Mouse (Mus musculus) ES-Bruce4 (cell line): ENCODE data around the gene Bcl2l12. TPM values are rescaled to one million over a fixed set of nuclear protein-coding genes. Genes with fewer than 3 reads are reported as not detected.

Source experiments
- H3K27ac ChIP-seq: 2 replicates; pipeline ENCODE4 v1.5.1; 2012; ENCODE audit warnings: low read length, inconsistent platforms; ENCODE audit not compliant: insufficient read depth
- H3K27me3 ChIP-seq: 2 replicates; pipeline ENCODE4 v1.6.1; 2012; ENCODE audit warnings: mild to moderate bottlenecking, low read length, inconsistent platforms; ENCODE audit not compliant: control insufficient read depth, poor library complexity, insufficient read depth, severe bottlenecking
- H3K36me3 ChIP-seq: 2 replicates; pipeline ENCODE4 v1.6.1; 2012; ENCODE audit warnings: inconsistent platforms, mild to moderate bottlenecking, low read length, moderate library complexity; ENCODE audit not compliant: control insufficient read depth, poor library complexity, insufficient read depth, severe bottlenecking
- H3K4me1 ChIP-seq: one replicate; pipeline ENCODE4 v1.8.1; 2011; ENCODE audit warnings: low read length; ENCODE audit not compliant: control insufficient read depth, insufficient read depth
- H3K4me3 ChIP-seq: 2 replicates; pipeline ENCODE4 v1.5.1; 2011; ENCODE audit warnings: low read depth, mild to moderate bottlenecking, low read length
- H3K9ac ChIP-seq: 2 replicates; pipeline ENCODE4 v1.6.1; 2012; ENCODE audit warnings: low read depth, mild to moderate bottlenecking, inconsistent platforms; ENCODE audit not compliant: poor library complexity, severe bottlenecking
- H3K9me3 ChIP-seq: replicated peaks from 2 replicates; pipeline ENCODE4 v1.6.1; 2012; ENCODE audit warnings: mild to moderate bottlenecking, low read length, inconsistent platforms; ENCODE audit not compliant: control insufficient read depth, poor library complexity, insufficient read depth, severe bottlenecking
- CTCF ChIP-seq: IDR thresholded peaks from one replicate; pipeline ENCODE4 v1.8.1; 2011; ENCODE audit warnings: low read depth, low read length
- EP300 ChIP-seq: IDR thresholded peaks from 2 replicates; pipeline ENCODE4 v1.6.1; 2011; ENCODE audit warnings: low read depth, low read length; ENCODE audit not compliant: insufficient read depth
- POLR2A ChIP-seq: IDR thresholded peaks from one replicate; pipeline ENCODE4 v1.8.1; 2011; ENCODE audit warnings: low read length; ENCODE audit not compliant: insufficient read depth
- polyA plus RNA-seq: library from polyadenylated mRNA; stranded (reverse); fragments of >200 nt; gene quantifications from 2 replicates; pipeline ENCODE4 v1.2.4, GENCODE M21; 2011; ENCODE audit warnings: low read depth; ENCODE audit not compliant: missing spikeins, insufficient read depth, insufficient read length

Bcl2l12 gene
- polyA plus RNA-seq, 1 experiment: 41.9 TPM

GRCm38 (mm10) chr7:45000539-45001114, 2.1 kb upstream of the Bcl2l12 start:
- no peaks in the 10 kb centered on the region for H3K4me1 ChIP-seq
- H3K9ac ChIP-seq: no peak overlapping the region
- TF ChIP-seq POLR2A: no peak
- no peak for TF ChIP-seq CTCF
- no peak for TF ChIP-seq EP300
- H3K27ac ChIP-seq: no peak overlapping the region
- no peak overlapping the region for H3K4me3 ChIP-seq
- peaks cover 19% of the 10 kb centered on the region for H3K36me3 ChIP-seq
- no peaks in the 10 kb centered on the region for H3K9me3 ChIP-seq
- H3K27me3 ChIP-seq: no peaks in the 10 kb centered on the region

DNA sequence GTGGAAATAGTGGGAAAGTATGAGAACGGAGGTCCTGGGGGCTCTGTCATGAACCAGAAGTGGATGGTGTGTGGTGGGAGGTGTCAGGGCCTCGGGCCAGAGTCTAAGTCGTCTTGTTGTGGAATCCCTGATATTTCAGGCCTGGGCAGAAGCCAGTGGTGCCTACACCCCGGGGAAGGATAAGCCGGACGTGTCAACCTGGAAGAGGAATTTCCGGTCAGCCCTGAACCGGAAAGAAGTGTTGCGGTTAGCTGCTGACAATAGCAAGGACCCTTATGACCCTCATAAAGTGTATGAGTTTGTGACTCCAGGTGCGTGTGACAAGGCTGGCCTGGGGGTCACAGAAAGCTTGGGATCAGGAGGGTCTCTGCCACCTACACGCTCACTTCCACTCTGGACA, 1.2 kb upstream of the Bcl2l12 start:
- Histone ChIP-seq H3K9ac (no peak overlapping the region), H3K36me3 (peaks cover 21% of the 10 kb centered on the region), H3K9me3 (no peaks in the 10 kb centered on the region), H3K4me1 (no peaks in the 10 kb centered on the region), H3K27me3 (no peaks in the 10 kb centered on the region), H3K4me3 (no peak overlapping the region), H3K27ac (no peak overlapping the region)
- TF ChIP-seq EP300: no peak
- no peak for TF ChIP-seq POLR2A

GRCm38 (mm10) chr7:44997940-44998428, 528 bp downstream of the Bcl2l12 start:
- no peak for TF ChIP-seq POLR2A
- TF ChIP-seq EP300: no peak
- TF ChIP-seq CTCF: no peak
- Histone ChIP-seq H3K27me3 (no peaks in the 10 kb centered on the region), H3K4me3 (peak overlapping the region; percentile 92), H3K27ac (peak overlapping the region; percentile 27; the same call in 1 of the 2 replicates), H3K9ac (peak overlapping the region; percentile 57), H3K9me3 (no peaks in the 10 kb centered on the region), H3K36me3 (peaks cover 16% of the 10 kb centered on the region), H3K4me1 (no peaks in the 10 kb centered on the region)

GRCm38 (mm10) chr7:44997231-44997939, 1.1 kb downstream of the Bcl2l12 start, which contains the start of gene Irf3:
Gene Irf3 (plus strand): TSS chr7:44997648.
- Histone ChIP-seq H3K9ac (peak within 1 kb of the TSS; percentile 57), H3K4me1 (no peaks in the 10 kb centered on the region), H3K27me3 (no peaks in the 10 kb centered on the region), H3K27ac (peak within 1 kb of the TSS; percentile 27; the same call in 1 of the 2 replicates), H3K9me3 (no peaks in the 10 kb centered on the region), H3K36me3 (peaks cover 14% of the 10 kb centered on the region), H3K4me3 (peak within 1 kb of the TSS; percentile 92)
- TF ChIP-seq CTCF (no peak), POLR2A (peak; percentile 41), EP300 (no peak)

- H3K9me3 ChIP-seq: no peaks in the 10 kb centered on the region
- H3K27me3 ChIP-seq: no peaks in the 10 kb centered on the region
- H3K4me3 ChIP-seq: peak overlapping the region; percentile 82
- H3K4me1 ChIP-seq: no peaks in the 10 kb centered on the region
- H3K9ac ChIP-seq: peak overlapping the region; percentile 57
- H3K36me3 ChIP-seq: peaks cover 10% of the 10 kb centered on the region
- TF ChIP-seq CTCF: no peak
- TF ChIP-seq POLR2A: no peak
- TF ChIP-seq EP300: no peak
- H3K27ac ChIP-seq: 0 out of 2 replicates have a peak overlapping the region, but pooled peaks have one; percentile 10
Observed at GRCm38 (mm10) chr7:44996672-44997071, 1.8 kb downstream of the Bcl2l12 start.
